Mouse (Mus musculus): Measurements from ENCODE around the gene Ppp1r7. TPM values are rescaled to one million over a fixed set of nuclear protein-coding genes. Genes with fewer than 3 reads are reported as not detected.

Ppp1r7 gene
- polyA plus RNA-seq, 1 experiment from 2014 or later = 74.2 TPM

- WGBS = 90% methylated on average over 4 of the region's 4 CpGs
- no peak for DNase-seq (ENCODE audit: low spot score)
- no peaks in the 10 kb centered on the region for H3K4me1 ChIP-seq (replicated peaks)
- H3K4me3 ChIP-seq = no peak overlapping the region
- H3K36me3 ChIP-seq = peaks cover 98% of the 10 kb centered on the region
- H3K27me3 ChIP-seq (ENCODE audit: insufficient read depth, poor library complexity, severe bottlenecking) = no peaks in the 10 kb centered on the region
- H3K9me3 ChIP-seq = no peaks in the 10 kb centered on the region
- no peak overlapping the region for H3K27ac ChIP-seq
These were observed 20.0 kb downstream of the Ppp1r7 start for GRCm38 (mm10) chr1:93362661-93363060.

GRCm38 (mm10) chr1:93365641-93366040 lies 23.0 kb downstream of the Ppp1r7 start:
- H3K36me3 ChIP-seq = peaks cover 77% of the 10 kb centered on the region
- no peaks in the 10 kb centered on the region for H3K27me3 ChIP-seq (ENCODE audit: insufficient read depth, poor library complexity, severe bottlenecking)
- H3K27ac ChIP-seq = no peak overlapping the region
- WGBS = 95% methylated on average over 6 of the region's 6 CpGs
- DNase-seq (ENCODE audit: low spot score) = no peak
- no peaks in the 10 kb centered on the region for H3K9me3 ChIP-seq
- no peak overlapping the region for H3K4me3 ChIP-seq
- H3K4me1 ChIP-seq (replicated peaks) = no peaks in the 10 kb centered on the region

DNA sequence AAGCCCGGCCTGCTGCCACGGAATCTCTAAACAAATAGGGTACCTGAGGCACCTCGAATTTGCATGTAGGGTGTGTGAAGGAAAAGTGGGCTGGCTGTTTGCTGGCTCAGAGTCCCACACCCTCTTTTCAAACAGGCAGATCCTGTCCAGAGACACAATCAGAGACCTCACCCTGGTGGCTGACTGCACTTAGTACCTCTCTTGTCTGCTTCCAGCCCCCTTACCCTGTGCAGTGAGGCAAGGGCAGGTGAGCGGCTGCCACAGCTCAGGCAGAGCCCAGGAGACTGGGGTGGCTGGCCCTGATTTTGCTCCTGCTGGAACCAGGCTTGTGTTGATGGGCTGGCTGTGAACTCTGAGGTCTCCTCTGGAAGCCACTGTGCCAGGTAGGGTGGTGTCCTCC lies 31.0 kb downstream of the Ppp1r7 start, which contains the start of gene Ano7:
Gene Ano7, plus strand, starts transcription at position 266 of the 400 bp plus-strand sequence.
- no peaks in the 10 kb centered on the region for H3K36me3 ChIP-seq
- H3K27ac ChIP-seq = peak within 1 kb of the TSS; percentile 67
- H3K4me3 ChIP-seq = no peak within 1 kb of the TSS
- no peak for DNase-seq (ENCODE audit: low spot score)
- no peaks in the 10 kb centered on the region for H3K9me3 ChIP-seq
- H3K4me1 ChIP-seq (replicated peaks) = peaks cover 11% of the 10 kb centered on the region
- H3K27me3 ChIP-seq (ENCODE audit: insufficient read depth, poor library complexity, severe bottlenecking) = no peaks in the 10 kb centered on the region
- 78% methylated on average over 4 of the region's 4 CpGs for WGBS

GRCm38 (mm10) chr1:93377307-93377706 lies 34.7 kb downstream of the Ppp1r7 start:
- Histone ChIP-seq H3K36me3 (no peaks in the 10 kb centered on the region), H3K27me3 (ENCODE audit: insufficient read depth, poor library complexity, severe bottlenecking) (no peaks in the 10 kb centered on the region), H3K27ac (no peak overlapping the region), H3K4me3 (no peak overlapping the region), H3K9me3 (no peaks in the 10 kb centered on the region), H3K4me1 (replicated peaks) (peaks cover 9% of the 10 kb centered on the region)
- 72% methylated on average over 5 of the region's 5 CpGs for WGBS
- no peak for DNase-seq (ENCODE audit: low spot score)

DNA sequence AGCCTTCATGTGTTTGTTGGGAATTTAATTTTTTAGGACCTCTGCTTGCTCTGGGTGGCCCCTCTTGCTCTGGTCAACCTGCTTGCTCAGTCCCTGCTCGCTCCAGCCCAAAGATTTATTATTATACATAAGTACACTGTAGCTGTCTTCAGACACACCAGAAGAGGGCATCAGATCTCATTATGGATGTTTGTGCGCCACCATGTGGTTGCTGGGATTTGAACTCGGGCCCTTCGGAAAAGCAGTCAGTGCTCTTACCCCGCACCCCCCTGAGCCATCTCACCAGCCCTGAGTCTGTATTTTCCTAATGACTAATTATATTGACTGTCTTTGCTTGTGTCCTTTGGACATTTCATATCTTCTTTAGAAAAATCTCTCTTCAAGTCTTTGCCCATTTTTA lies 36.5 kb downstream of the Ppp1r7 start:
- H3K4me1 ChIP-seq (replicated peaks) = no peaks in the 10 kb centered on the region
- no peak overlapping the region for H3K27ac ChIP-seq
- DNase-seq (ENCODE audit: low spot score) = no peak
- 82% methylated on average over 5 of the region's 5 CpGs for WGBS
- no peaks in the 10 kb centered on the region for H3K36me3 ChIP-seq
- H3K27me3 ChIP-seq (ENCODE audit: insufficient read depth, poor library complexity, severe bottlenecking) = no peaks in the 10 kb centered on the region
- H3K9me3 ChIP-seq = no peaks in the 10 kb centered on the region
- no peak overlapping the region for H3K4me3 ChIP-seq

GRCm38 (mm10) chr1:93387198-93387597 lies 44.5 kb downstream of the Ppp1r7 start:
- Histone ChIP-seq H3K4me1 (replicated peaks) (0 out of 2 replicates have a peak, but pooled peaks cover 2% of the 10 kb centered on the region), H3K36me3 (no peaks in the 10 kb centered on the region), H3K27ac (no peak overlapping the region), H3K9me3 (no peaks in the 10 kb centered on the region), H3K4me3 (no peak overlapping the region), H3K27me3 (ENCODE audit: insufficient read depth, poor library complexity, severe bottlenecking) (no peaks in the 10 kb centered on the region)
- 83% methylated on average over 2 of the region's 2 CpGs for WGBS
- no peak for DNase-seq (ENCODE audit: low spot score)

- Histone ChIP-seq H3K36me3 (no peaks in the 10 kb centered on the region), H3K4me3 (no peak overlapping the region), H3K9me3 (no peaks in the 10 kb centered on the region), H3K4me1 (replicated peaks) (0 out of 2 replicates have a peak, but pooled peaks cover 2% of the 10 kb centered on the region), H3K27me3 (ENCODE audit: insufficient read depth, poor library complexity, severe bottlenecking) (no peaks in the 10 kb centered on the region), H3K27ac (no peak overlapping the region)
- no peak for DNase-seq (ENCODE audit: low spot score)
- 66% methylated on average over 2 of the region's 2 CpGs for WGBS
These were observed 46.3 kb downstream of the Ppp1r7 start for GRCm38 (mm10) chr1:93388906-93389305.

DNA sequence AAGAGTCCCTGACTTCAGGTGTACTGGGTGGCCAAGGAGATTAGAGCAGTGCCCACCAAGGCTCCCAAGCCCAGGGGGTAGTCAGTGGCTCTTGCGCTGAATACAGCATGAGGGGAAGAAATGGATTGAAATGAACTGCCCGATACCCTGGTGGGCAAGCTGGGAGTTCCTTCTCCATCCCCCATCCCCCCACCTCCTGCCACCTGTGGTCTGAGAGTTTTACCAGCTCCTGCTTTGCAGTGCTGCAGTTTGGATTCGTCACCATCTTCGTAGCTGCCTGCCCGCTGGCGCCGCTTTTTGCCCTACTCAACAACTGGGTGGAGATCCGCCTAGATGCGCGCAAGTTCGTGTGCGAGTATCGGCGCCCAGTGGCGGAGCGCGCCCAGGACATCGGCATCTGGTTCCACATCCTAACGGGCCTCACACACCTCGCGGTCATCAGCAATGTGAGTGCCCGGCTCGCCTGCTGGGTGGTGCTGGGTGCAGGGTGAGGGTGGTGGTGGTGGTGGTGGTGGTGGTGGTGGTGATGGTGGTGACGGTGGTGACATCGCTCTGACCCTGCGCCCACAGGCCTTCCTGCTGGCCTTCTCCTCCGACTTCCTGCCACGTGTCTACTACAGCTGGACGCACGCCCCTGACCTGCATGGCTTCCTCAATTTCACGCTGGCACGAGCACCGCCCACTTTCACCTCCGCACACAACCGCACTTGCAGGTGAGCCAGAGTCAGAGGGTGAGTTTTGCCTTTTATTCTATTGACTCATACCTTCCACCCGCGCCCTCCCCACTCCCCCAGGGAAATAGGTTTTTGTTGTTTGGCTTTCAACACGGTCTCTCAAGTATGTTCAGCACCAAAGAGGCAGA lies 58.8 kb downstream of the Ppp1r7 start:
- H3K36me3 ChIP-seq = peaks cover 11% of the 10 kb centered on the region
- peaks cover 27% of the 10 kb centered on the region; the same call in 1 of the 2 replicates for H3K27me3 ChIP-seq (ENCODE audit: insufficient read depth, poor library complexity, severe bottlenecking)
- H3K9me3 ChIP-seq = no peaks in the 10 kb centered on the region
- DNase-seq (ENCODE audit: low spot score) = peak; percentile 13
- WGBS = 21% methylated on average over 38 of the region's 38 CpGs
- peak overlapping the region; percentile 36 for H3K4me3 ChIP-seq
- H3K27ac ChIP-seq = no peak overlapping the region
- peaks cover 12% of the 10 kb centered on the region for H3K4me1 ChIP-seq (replicated peaks)

GRCm38 (mm10) chr1:93403403-93403802 lies 60.7 kb downstream of the Ppp1r7 start:
- no peak overlapping the region for H3K27ac ChIP-seq
- H3K4me1 ChIP-seq (replicated peaks) = peaks cover 8% of the 10 kb centered on the region
- H3K9me3 ChIP-seq = no peaks in the 10 kb centered on the region
- no peak for DNase-seq (ENCODE audit: low spot score)
- H3K36me3 ChIP-seq = peaks cover 31% of the 10 kb centered on the region
- WGBS = 87% methylated on average over 4 of the region's 4 CpGs
- H3K27me3 ChIP-seq (ENCODE audit: insufficient read depth, poor library complexity, severe bottlenecking) = peaks cover 27% of the 10 kb centered on the region; the same call in 1 of the 2 replicates
- H3K4me3 ChIP-seq = no peak overlapping the region

Other genes starting within 250 kb of the Ppp1r7 start
- gene Kif1a, start 240.9 kb upstream of the Ppp1r7 start, polyA plus RNA-seq (2016; fragmentation: Nextera tagmentation; extraction: Ambion mirVana) = 48.2 and 79.0 TPM in 2 replicates
- not detected in 2 replicates for gene Agxt, start 207.6 kb upstream of the Ppp1r7 start, polyA plus RNA-seq (2016; fragmentation: Nextera tagmentation; extraction: Ambion mirVana)
- gene 2310007B03Rik, start 181.9 kb upstream of the Ppp1r7 start, polyA plus RNA-seq (2016; fragmentation: Nextera tagmentation; extraction: Ambion mirVana) = 0.78 and 1.1 TPM in 2 replicates
- gene Crocc2, start 174.1 kb upstream of the Ppp1r7 start, polyA plus RNA-seq (2016; fragmentation: Nextera tagmentation; extraction: Ambion mirVana) = 0.07 and 0.30 TPM in 2 replicates
- 3.4 and 3.5 TPM in 2 replicates for gene Sned1, start 107.0 kb upstream of the Ppp1r7 start, polyA plus RNA-seq (2016; fragmentation: Nextera tagmentation; extraction: Ambion mirVana)
- 33.5 and 37.5 TPM in 2 replicates for gene Mterf4, start 36.9 kb upstream of the Ppp1r7 start, polyA plus RNA-seq (2016; fragmentation: Nextera tagmentation; extraction: Ambion mirVana)
- 19.7 and 29.7 TPM in 2 replicates for gene Pask, start 628 bp downstream of the Ppp1r7 start, polyA plus RNA-seq (2016; fragmentation: Nextera tagmentation; extraction: Ambion mirVana)
- 0.07 and 0.29 TPM in 2 replicates for gene Ano7, start 31.1 kb downstream of the Ppp1r7 start, polyA plus RNA-seq (2016; fragmentation: Nextera tagmentation; extraction: Ambion mirVana)
- 98.3 and 113 TPM in 2 replicates for gene Hdlbp, start 136.0 kb downstream of the Ppp1r7 start, polyA plus RNA-seq (2016; fragmentation: Nextera tagmentation; extraction: Ambion mirVana)
- 4.1 and 4.8 TPM in 2 replicates for gene Farp2, start 169.2 kb downstream of the Ppp1r7 start, polyA plus RNA-seq (2016; fragmentation: Nextera tagmentation; extraction: Ambion mirVana)